Mouse (Mus musculus): ENCODE results near the gene Ifitm1.

Ifitm1 gene

GRCm38 (mm10) chr7:140966921-140967320 lies at the start of gene Ifitm1:
TSS of gene Ifitm1 (plus strand) at chr7:140967221.
- DNase-seq (ENCODE audit: low spot score) = no peak

- no peak for DNase-seq (ENCODE audit: low spot score)
These were observed 47.1 kb upstream of the Ifitm1 start for GRCm38 (mm10) chr7:140919911-140920310.

GRCm38 (mm10) chr7:140920418-140921029 lies 46.5 kb upstream of the Ifitm1 start, which contains the start of gene Nlrp6:
TSS of gene Nlrp6 (plus strand) at chr7:140920902.
- no peak for DNase-seq (ENCODE audit: low spot score)

GRCm38 (mm10) chr7:140921225-140921975 lies 45.6 kb upstream of the Ifitm1 start:
- DNase-seq (ENCODE audit: low spot score) = no peak

GRCm38 (mm10) chr7:140922398-140923069 lies 44.5 kb upstream of the Ifitm1 start:
- DNase-seq (ENCODE audit: low spot score) = peak; percentile 47

- no peak for DNase-seq (ENCODE audit: low spot score)
These were observed 43.8 kb upstream of the Ifitm1 start for GRCm38 (mm10) chr7:140923070-140923775.

GRCm38 (mm10) chr7:140927181-140927580 lies 39.8 kb upstream of the Ifitm1 start:
- no peak for DNase-seq (ENCODE audit: low spot score)

- DNase-seq (ENCODE audit: low spot score) = no peak
These were observed 28.6 kb upstream of the Ifitm1 start for GRCm38 (mm10) chr7:140938436-140938835.

GRCm38 (mm10) chr7:140938896-140939295 lies 28.1 kb upstream of the Ifitm1 start:
- no peak for DNase-seq (ENCODE audit: low spot score)

- DNase-seq (ENCODE audit: low spot score) = peak; percentile 58
These were observed 27.3 kb upstream of the Ifitm1 start for GRCm38 (mm10) chr7:140939669-140940171.

GRCm38 (mm10) chr7:140941222-140942051 lies 25.6 kb upstream of the Ifitm1 start, which contains the start of gene Pgghg:
TSS of gene Pgghg (plus strand) at chr7:140941391.
- peak; percentile 89 for DNase-seq (ENCODE audit: low spot score)

GRCm38 (mm10) chr7:140942341-140942740 lies 24.7 kb upstream of the Ifitm1 start:
- DNase-seq (ENCODE audit: low spot score) = no peak

- no peak for DNase-seq (ENCODE audit: low spot score)
These were observed 24.2 kb upstream of the Ifitm1 start for GRCm38 (mm10) chr7:140942811-140943210.

- DNase-seq (ENCODE audit: low spot score) = no peak
These were observed 23.7 kb upstream of the Ifitm1 start for GRCm38 (mm10) chr7:140943356-140943755.

- DNase-seq (ENCODE audit: low spot score) = no peak
These were observed 22.8 kb upstream of the Ifitm1 start for GRCm38 (mm10) chr7:140944236-140944635.

- no peak for DNase-seq (ENCODE audit: low spot score)
These were observed 21.8 kb upstream of the Ifitm1 start for GRCm38 (mm10) chr7:140945247-140945646.

- no peak for DNase-seq (ENCODE audit: low spot score)
These were observed 20.7 kb upstream of the Ifitm1 start for GRCm38 (mm10) chr7:140946311-140946710.

GRCm38 (mm10) chr7:140946980-140947379 lies 20.0 kb upstream of the Ifitm1 start:
- no peak for DNase-seq (ENCODE audit: low spot score)

- no peak for DNase-seq (ENCODE audit: low spot score)
These were observed 18.9 kb upstream of the Ifitm1 start for GRCm38 (mm10) chr7:140948161-140948560.

GRCm38 (mm10) chr7:140949255-140949654 lies 17.8 kb upstream of the Ifitm1 start:
- no peak for DNase-seq (ENCODE audit: low spot score)

Measured in urinary bladder, postnatal 14 days (tissue).